Mouse (Mus musculus) frontal cortex, postnatal 14 days (tissue): ENCODE data around the gene Acyp1.

ENCODE experiments used
- DNase-seq, 2 experiments: peaks; one replicate each; pipeline ENCODE4 v3.0.0; 2022; ENCODE audit warnings: low spot score in 2 of 2

Acyp1 gene

GRCm38 (mm10) chr12:85287809-85288485 lies at the start of gene Acyp1:
Acyp1 (minus strand) TSS chr12:85288438.
- no peak for DNase-seq

GRCm38 (mm10) chr12:85337567-85338311 lies 49.5 kb upstream of the Acyp1 start:
- no peak for DNase-seq

DNA sequence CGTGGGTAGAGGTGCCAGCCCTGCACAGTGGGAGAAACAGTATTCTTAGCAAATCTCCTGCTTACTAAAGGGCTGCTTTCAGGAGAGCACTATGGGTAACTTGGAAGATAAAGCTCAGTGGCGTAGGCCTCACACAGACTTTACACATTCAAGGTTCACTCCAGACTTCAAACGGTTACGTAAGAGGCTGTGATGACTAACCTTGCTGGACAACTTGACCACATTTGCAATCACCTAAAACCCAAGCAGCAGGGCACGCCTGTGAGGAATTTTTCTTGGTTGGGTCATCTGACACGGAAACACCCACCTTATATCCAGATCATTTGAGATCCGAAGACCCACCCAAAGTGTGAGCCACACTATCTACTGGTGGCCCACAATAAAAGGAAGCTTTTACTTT lies 41.9 kb upstream of the Acyp1 start:
- no peak for DNase-seq

DNA sequence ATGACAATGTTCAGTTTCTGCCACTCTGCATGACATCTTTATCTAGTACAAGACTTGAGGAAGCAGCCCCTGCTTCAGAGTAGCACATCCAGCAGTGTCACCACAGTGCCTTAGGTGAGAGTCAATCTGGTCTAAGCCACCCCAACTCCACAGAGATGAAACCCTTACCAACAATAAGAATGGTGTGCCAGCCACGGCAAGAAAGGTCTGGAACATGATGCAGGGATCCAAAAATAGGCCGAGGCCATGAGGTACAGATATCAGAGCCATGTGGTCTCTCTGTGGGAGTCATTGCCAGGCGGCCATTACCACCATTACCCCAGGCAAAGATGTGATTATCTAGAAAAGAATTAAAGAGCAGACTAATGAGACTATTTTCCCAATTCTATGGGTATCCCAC lies 20.4 kb upstream of the Acyp1 start:
- no peak for DNase-seq

DNA sequence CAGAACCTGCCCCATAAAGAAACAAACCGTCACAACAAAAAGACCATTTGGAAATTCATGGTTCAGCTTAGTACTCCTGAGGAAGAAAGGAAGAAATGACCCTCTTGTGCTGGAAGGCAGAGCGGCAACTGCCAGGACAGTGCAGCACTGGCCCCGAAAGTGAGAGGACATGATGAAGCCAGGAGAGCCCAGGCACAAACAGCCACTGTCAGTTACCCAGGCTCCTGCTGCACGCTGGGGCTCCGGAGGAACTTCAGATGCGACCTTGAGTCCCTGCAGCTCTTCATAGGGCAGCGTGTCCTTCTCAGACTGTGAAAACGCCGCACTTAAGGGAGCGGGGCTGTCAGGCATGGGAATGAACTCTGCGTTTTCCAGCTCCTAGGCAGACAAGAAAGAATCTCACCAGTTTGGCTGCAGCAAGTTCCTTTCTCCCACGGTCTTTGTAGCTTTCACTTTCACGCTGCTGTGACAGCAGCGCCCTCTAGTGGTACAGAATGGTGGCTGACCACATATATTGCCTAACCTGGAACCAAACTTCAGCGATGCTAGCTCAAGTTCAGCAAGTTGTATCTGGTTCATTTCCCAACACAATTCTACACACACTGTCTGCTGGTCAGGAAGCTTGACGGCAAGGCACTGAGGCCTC lies 17.1 kb upstream of the Acyp1 start:
- DNase-seq = peak; percentile 73 to 86

- no peak for DNase-seq
Measured at GRCm38 (mm10) chr12:85304725-85305124, 16.5 kb upstream of the Acyp1 start.

GRCm38 (mm10) chr12:85303256-85303655 lies 15.0 kb upstream of the Acyp1 start:
- DNase-seq = no peak

DNA sequence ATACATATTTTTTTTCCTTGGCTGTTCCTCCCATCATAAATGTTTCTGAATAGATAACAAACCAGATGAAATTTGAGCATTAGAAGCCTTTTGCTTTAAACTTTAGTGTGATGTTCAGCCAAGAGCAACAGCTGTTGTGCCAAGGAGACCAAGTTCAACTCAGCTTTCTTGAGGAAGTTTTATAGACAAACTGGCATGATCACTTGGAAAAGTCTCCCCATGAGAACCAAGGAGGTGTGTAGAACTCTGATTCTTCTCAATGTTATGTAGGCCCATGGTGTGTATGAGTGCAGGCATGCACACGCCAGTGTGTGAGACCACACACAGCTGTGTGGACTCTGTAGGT lies 10.6 kb upstream of the Acyp1 start:
- no peak for DNase-seq

DNA sequence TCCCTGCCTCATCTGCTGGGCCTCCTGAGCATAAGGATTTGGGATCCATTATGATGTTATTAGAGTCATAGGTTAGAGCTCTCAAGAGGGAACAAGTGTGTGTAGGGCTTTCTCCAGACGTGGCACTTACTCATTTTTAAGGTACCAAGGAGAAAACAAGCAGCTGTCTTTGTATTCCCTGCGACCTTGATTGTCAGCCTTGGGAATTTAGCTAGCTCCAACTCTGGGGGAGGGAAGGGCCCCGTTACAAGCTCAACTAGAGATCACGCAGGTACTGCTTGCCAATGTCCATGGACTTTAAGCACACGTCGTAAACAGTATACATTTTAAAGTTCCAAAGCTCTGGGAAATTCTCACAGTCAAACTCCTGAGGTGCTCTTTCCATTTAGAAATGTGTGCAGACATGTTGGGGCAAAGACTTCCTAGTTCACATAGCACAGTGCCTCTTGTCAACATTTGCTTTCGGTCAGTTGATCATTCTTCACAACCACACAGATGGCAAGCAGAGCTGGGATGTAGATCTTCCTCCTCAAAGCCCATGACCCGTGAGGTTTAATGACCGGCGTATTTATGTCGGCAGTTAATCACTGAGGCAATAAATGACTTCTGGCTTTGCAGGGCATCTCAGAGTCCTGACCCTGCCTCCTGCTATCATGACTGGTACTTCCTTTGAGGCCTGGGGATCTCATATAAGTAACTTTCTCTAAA lies 10.0 kb upstream of the Acyp1 start:
- DNase-seq = no peak

GRCm38 (mm10) chr12:85297345-85297997 lies 9.2 kb upstream of the Acyp1 start:
- DNase-seq = no peak

- no peak for DNase-seq
Measured at GRCm38 (mm10) chr12:85296915-85297314, 8.7 kb upstream of the Acyp1 start.

DNA sequence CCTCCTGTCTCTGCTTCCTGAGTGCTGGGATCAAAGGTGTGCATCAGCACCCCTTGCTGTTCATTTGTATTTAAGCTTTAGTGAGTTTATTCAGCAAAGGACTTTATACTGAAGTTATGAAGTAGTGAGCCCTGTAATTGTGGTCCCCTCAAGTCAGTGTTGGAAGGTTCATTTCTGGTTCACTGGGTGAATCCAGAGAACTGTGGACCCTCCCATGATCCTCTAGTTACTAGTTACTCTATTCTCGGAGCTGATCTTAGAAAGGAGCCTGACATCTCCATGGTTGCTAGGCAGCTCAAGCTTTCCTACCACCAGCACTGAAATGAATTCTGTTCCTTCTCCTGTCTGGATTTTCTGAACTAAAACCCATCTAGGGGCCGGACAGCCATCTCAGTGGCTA lies 7.3 kb upstream of the Acyp1 start:
- no peak for DNase-seq

- DNase-seq = no peak
Measured at GRCm38 (mm10) chr12:85292906-85293305, 4.7 kb upstream of the Acyp1 start.

DNA sequence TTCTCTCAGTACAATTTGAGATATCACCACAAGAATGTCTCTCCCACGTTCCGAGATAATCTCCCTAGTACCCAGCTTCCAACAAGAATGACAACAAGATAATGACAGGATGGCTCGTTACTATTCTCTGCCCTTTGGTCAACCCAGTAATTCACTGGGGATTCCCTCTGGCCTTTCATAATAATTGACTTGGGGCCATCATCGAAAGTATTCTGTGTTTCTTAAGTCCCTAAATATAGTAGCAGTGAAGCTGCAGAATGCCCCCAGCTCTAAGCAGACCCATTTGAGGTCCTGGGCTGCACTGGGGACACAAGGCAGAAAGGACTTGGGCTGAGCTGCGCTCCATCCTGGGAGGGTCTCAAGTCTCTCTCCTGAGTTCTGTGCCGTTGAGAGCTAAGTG lies 4.0 kb upstream of the Acyp1 start:
- no peak for DNase-seq

GRCm38 (mm10) chr12:85291541-85291940 lies 3.3 kb upstream of the Acyp1 start:
- DNase-seq = no peak

GRCm38 (mm10) chr12:85290633-85291032 lies 2.4 kb upstream of the Acyp1 start:
- no peak for DNase-seq

- no peak for DNase-seq
Measured at GRCm38 (mm10) chr12:85289157-85290000, 1.1 kb upstream of the Acyp1 start.

- DNase-seq = peak; percentile 60 to 68
Measured at GRCm38 (mm10) chr12:85288486-85289156, 383 bp upstream of the Acyp1 start, which contains the start of gene Zc2hc1c. Zc2hc1c (plus strand) TSS chr12:85288591.

- no peak for DNase-seq
Measured at GRCm38 (mm10) chr12:85286941-85287340, 1.3 kb downstream of the Acyp1 start.

DNA sequence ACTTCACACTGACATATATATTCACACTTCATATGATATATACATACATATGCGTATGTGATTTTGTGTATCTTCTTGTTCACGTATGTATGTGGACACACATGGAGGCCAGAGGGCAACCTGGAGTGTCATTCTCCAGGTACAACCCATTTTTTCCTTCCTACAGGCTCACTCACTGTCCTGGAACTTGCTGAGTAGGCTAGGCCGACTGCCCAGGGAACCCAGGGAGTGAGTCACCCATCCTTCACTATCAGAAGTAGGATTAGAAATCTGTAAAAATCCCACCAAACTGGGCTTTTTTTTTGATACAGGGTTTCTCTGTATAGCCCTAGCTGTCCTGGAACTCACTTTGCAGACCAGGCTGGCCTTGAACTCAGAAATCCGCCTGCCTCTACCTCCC lies 3.2 kb downstream of the Acyp1 start:
- no peak for DNase-seq
